Mouse (Mus musculus): Measurements from ENCODE around the gene Bicc1.

DNA sequence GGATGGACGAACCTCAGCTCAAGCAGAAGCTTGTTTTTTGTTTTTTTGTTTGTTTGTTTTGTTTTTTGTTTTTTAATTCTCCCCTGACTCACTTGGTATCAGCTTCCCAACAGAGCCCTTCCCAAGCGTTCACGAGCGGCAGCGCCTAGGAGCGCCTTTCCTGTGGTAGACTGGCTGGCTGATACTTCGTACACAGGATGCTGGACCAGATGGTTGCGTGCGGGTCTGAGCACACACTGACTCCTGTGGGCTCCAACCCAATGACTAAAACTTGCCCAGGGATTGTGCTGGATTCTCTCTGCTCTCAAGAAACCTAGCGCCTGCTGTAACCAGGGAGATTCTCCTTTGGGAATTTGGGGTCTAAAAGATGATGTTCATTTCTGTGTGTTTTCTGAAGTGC lies 211.2 kb downstream of the Bicc1 start:
- no peak for TF ChIP-seq CTCF (conservative IDR thresholded peaks at IDR 0.05; ENCODE audit: low read length)
- no peak for TF ChIP-seq POU5F1 (IDR thresholded peaks at IDR 0.05; ENCODE audit: borderline replicate concordance, low read length)
- TF ChIP-seq NANOG (IDR thresholded peaks at IDR 0.05; ENCODE audit: borderline replicate concordance, low read length) = no peak

Data from E14TG2a.4 (cell line).